Mouse (Mus musculus): ENCODE data around the gene Anxa1. TPM values are rescaled to one million over a fixed set of nuclear protein-coding genes. Genes with fewer than 3 reads are reported as not detected.

Gene Anxa1
- polyA plus RNA-seq, 1 experiment: 7.6 TPM

DNA sequence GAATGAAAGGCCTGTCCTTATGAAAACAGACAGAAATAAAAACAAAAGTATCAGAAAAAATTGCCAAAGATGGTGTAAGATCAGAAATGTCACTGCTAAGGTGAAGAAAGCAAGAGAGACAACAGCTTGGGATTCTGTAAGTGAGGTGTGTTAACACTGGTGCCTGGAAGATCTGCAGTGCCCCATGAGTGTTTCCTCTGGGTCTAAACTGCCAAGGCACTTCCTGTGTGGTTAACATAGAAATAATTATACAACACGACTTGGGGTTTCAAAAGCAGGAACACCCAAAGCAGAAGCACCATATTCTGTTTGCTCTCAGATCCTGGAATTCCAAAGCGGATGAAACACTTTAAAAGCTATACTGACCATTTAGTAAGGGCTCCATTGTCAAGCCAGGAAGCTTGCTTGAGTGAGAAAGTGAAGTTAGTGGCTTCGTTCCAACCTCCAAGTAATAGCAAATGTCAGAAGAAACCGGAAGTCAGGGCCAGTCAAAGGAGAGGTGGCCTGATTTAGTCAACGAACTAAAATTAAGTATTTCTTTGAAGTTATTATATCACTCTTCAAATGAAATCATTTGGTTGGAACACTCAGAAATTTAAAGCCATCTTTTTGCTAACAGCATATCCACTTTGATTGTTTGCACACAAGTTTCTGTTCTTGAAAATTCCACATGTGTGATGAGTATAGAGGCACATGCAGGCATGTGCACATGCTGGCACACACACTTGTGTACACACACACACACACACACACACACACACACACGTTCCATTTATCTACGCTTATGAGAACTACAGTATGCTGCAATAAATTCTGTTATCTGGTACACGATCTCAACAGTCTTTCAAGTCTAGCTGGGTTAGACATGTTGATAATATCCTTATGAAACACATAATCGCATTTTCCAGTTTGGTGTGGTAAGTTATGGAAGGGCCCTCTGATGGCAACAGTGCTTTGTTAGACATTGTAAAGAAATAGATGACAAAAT, 19.1 kb upstream of the Anxa1 start:
- no peaks in the 10 kb centered on the region for H3K36me3 ChIP-seq (ENCODE audit: control insufficient read depth, insufficient read depth, low read length)
- TF ChIP-seq CTCF (IDR thresholded peaks at IDR 0.05; ENCODE audit: borderline replicate concordance, control insufficient read depth, extremely low read depth, insufficient read depth, low read length, poor library complexity) (no peak), POLR2A (IDR thresholded peaks at IDR 0.05; ENCODE audit: control insufficient read depth, extremely low read depth, insufficient read depth, low read length, poor library complexity) (no peak)
- peaks cover 2% of the 10 kb centered on the region for H3K4me1 ChIP-seq (replicated peaks; ENCODE audit: control insufficient read depth, insufficient read depth, low read length)
- no peak overlapping the region for H3K27ac ChIP-seq (ENCODE audit: control insufficient read depth, insufficient read depth, low read length)
- DNase-seq: peak; percentile 4
- no peak overlapping the region for H3K4me3 ChIP-seq (ENCODE audit: control insufficient read depth, insufficient read depth, low read length)
- H3K27me3 ChIP-seq (ENCODE audit: control insufficient read depth, insufficient read depth, low read length): no peaks in the 10 kb centered on the region
- 10% methylated on average over 9 of the region's 9 CpGs for WGBS

GRCm38 (mm10) chr19:20406475-20406874, 15.7 kb upstream of the Anxa1 start:
- TF ChIP-seq POLR2A (IDR thresholded peaks at IDR 0.05; ENCODE audit: control insufficient read depth, extremely low read depth, insufficient read depth, low read length, poor library complexity) (no peak), CTCF (IDR thresholded peaks at IDR 0.05; ENCODE audit: borderline replicate concordance, control insufficient read depth, extremely low read depth, insufficient read depth, low read length, poor library complexity) (no peak)
- H3K27ac ChIP-seq (ENCODE audit: control insufficient read depth, insufficient read depth, low read length): no peak overlapping the region
- peaks cover 2% of the 10 kb centered on the region for H3K4me1 ChIP-seq (replicated peaks; ENCODE audit: control insufficient read depth, insufficient read depth, low read length)
- no peaks in the 10 kb centered on the region for H3K27me3 ChIP-seq (ENCODE audit: control insufficient read depth, insufficient read depth, low read length)
- no peak overlapping the region for H3K4me3 ChIP-seq (ENCODE audit: control insufficient read depth, insufficient read depth, low read length)
- no peaks in the 10 kb centered on the region for H3K36me3 ChIP-seq (ENCODE audit: control insufficient read depth, insufficient read depth, low read length)
- DNase-seq: no peak
- WGBS: 76% methylated on average over 3 of the region's 3 CpGs

DNA sequence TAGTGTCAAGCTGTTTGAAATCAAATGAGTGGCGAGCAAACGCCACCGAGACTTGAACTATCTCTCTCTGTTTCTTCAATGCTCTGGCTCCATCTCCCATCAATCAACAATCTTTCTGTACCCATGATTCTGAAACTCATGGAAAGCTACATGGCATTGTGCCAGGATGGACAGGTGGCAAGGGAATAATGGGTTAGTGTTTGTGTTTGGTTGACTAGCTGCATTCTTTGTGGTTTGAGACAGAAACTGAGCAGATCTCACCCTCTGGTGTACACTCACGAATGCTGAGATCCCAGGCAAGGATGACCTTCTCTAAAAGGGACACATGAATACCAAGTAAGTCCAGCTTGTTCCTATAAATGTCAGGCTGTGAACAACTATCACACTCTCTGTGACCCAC, 14.3 kb upstream of the Anxa1 start:
- H3K27ac ChIP-seq (ENCODE audit: control insufficient read depth, insufficient read depth, low read length): no peak overlapping the region
- TF ChIP-seq POLR2A (IDR thresholded peaks at IDR 0.05; ENCODE audit: control insufficient read depth, extremely low read depth, insufficient read depth, low read length, poor library complexity): no peak
- TF ChIP-seq CTCF (IDR thresholded peaks at IDR 0.05; ENCODE audit: borderline replicate concordance, control insufficient read depth, extremely low read depth, insufficient read depth, low read length, poor library complexity): no peak
- H3K36me3 ChIP-seq (ENCODE audit: control insufficient read depth, insufficient read depth, low read length): no peaks in the 10 kb centered on the region
- H3K4me3 ChIP-seq (ENCODE audit: control insufficient read depth, insufficient read depth, low read length): no peak overlapping the region
- 95% methylated on average over 4 of the region's 4 CpGs for WGBS
- no peak for DNase-seq
- H3K4me1 ChIP-seq (replicated peaks; ENCODE audit: control insufficient read depth, insufficient read depth, low read length): peaks cover 2% of the 10 kb centered on the region
- no peaks in the 10 kb centered on the region for H3K27me3 ChIP-seq (ENCODE audit: control insufficient read depth, insufficient read depth, low read length)

- Histone ChIP-seq H3K4me3 (ENCODE audit: control insufficient read depth, insufficient read depth, low read length) (no peak overlapping the region), H3K36me3 (ENCODE audit: control insufficient read depth, insufficient read depth, low read length) (no peaks in the 10 kb centered on the region), H3K27me3 (ENCODE audit: control insufficient read depth, insufficient read depth, low read length) (no peaks in the 10 kb centered on the region), H3K4me1 (replicated peaks; ENCODE audit: control insufficient read depth, insufficient read depth, low read length) (no peaks in the 10 kb centered on the region), H3K27ac (ENCODE audit: control insufficient read depth, insufficient read depth, low read length) (no peak overlapping the region)
- 90% methylated on average over 3 of the region's 3 CpGs for WGBS
- TF ChIP-seq CTCF (IDR thresholded peaks at IDR 0.05; ENCODE audit: borderline replicate concordance, control insufficient read depth, extremely low read depth, insufficient read depth, low read length, poor library complexity) (no peak), POLR2A (IDR thresholded peaks at IDR 0.05; ENCODE audit: control insufficient read depth, extremely low read depth, insufficient read depth, low read length, poor library complexity) (no peak)
- no peak for DNase-seq
These were observed 13.0 kb upstream of the Anxa1 start for GRCm38 (mm10) chr19:20403740-20404139.

GRCm38 (mm10) chr19:20403219-20403618, 12.5 kb upstream of the Anxa1 start:
- H3K27ac ChIP-seq (ENCODE audit: control insufficient read depth, insufficient read depth, low read length): no peak overlapping the region
- H3K4me3 ChIP-seq (ENCODE audit: control insufficient read depth, insufficient read depth, low read length): no peak overlapping the region
- no peak for TF ChIP-seq POLR2A (IDR thresholded peaks at IDR 0.05; ENCODE audit: control insufficient read depth, extremely low read depth, insufficient read depth, low read length, poor library complexity)
- no peak for TF ChIP-seq CTCF (IDR thresholded peaks at IDR 0.05; ENCODE audit: borderline replicate concordance, control insufficient read depth, extremely low read depth, insufficient read depth, low read length, poor library complexity)
- no peaks in the 10 kb centered on the region for H3K4me1 ChIP-seq (replicated peaks; ENCODE audit: control insufficient read depth, insufficient read depth, low read length)
- no peaks in the 10 kb centered on the region for H3K36me3 ChIP-seq (ENCODE audit: control insufficient read depth, insufficient read depth, low read length)
- H3K27me3 ChIP-seq (ENCODE audit: control insufficient read depth, insufficient read depth, low read length): no peaks in the 10 kb centered on the region
- DNase-seq: no peak
- WGBS: 96% methylated on average over 1 of the region's 1 CpGs

DNA sequence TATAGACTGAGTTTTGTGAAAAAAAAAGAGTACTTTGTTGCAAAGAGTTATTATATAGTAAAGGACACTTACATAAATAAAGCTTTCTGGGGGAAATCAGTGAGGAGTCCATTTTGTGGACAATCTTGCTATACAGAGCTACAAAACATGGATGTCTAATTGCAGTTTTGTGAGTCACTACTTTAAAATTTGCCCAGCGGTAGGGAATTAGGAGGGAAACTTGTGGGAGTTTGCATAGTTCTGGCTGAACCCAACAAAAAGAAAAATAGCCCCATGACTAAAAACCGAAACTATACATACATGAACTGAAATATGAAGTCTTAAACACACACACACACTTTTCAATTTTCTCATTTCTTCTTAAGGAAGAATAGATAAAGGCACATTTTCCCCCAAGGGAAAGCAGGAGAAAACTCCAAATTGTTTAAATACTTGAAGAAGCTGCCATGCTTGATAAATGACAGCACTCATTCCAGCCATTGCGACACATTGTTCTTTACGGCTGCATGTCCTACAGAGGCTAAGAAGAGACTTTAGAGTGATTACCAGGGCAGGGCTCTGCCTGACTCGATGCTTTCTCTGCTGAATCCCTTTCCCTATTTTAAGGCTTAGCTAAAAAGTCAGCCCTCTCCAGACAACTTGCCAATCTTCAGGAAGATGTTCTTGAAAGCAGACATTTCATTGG, 11.9 kb upstream of the Anxa1 start:
- no peaks in the 10 kb centered on the region for H3K4me1 ChIP-seq (replicated peaks; ENCODE audit: control insufficient read depth, insufficient read depth, low read length)
- DNase-seq: no peak
- no peak overlapping the region for H3K4me3 ChIP-seq (ENCODE audit: control insufficient read depth, insufficient read depth, low read length)
- no peak overlapping the region for H3K27ac ChIP-seq (ENCODE audit: control insufficient read depth, insufficient read depth, low read length)
- TF ChIP-seq POLR2A (IDR thresholded peaks at IDR 0.05; ENCODE audit: control insufficient read depth, extremely low read depth, insufficient read depth, low read length, poor library complexity) (no peak), CTCF (IDR thresholded peaks at IDR 0.05; ENCODE audit: borderline replicate concordance, control insufficient read depth, extremely low read depth, insufficient read depth, low read length, poor library complexity) (no peak)
- 87% methylated on average over 5 of the region's 5 CpGs for WGBS
- no peaks in the 10 kb centered on the region for H3K36me3 ChIP-seq (ENCODE audit: control insufficient read depth, insufficient read depth, low read length)
- H3K27me3 ChIP-seq (ENCODE audit: control insufficient read depth, insufficient read depth, low read length): no peaks in the 10 kb centered on the region

Measured in thymus, adult 2 months (tissue).